Mouse (Mus musculus) CD4-positive naive resting alpha-beta T cell, adult 57 days (primary cell): ENCODE data around the gene Rwdd2a. TPM values are rescaled to one million over a fixed set of nuclear protein-coding genes. Genes with fewer than 3 reads are reported as not detected.

ENCODE experiments used
- total RNA-seq: library from RNA; stranded (reverse); gene quantifications from one replicate; pipeline ENCODE4 v1.2.4, GENCODE M21; 2023

Gene Rwdd2a
- total RNA-seq, result 2.2 TPM

GRCm38 (mm10) chr9:86571540-86572135 is at the start of gene Rwdd2a, which contains the start of gene Pgm3:
Gene Rwdd2a, plus strand, starts transcription at chr9:86571991.
Gene Pgm3, minus strand, starts transcription at chr9:86571842.

Other genes with a start within 250 kb of the Rwdd2a start
- 5.2 TPM for gene Ube2cbp, start 107.0 kb upstream of the Rwdd2a start, total RNA-seq
- gene Dop1a, start 104.8 kb upstream of the Rwdd2a start, total RNA-seq, result 105 TPM
- gene Pgm3, start 149 bp upstream of the Rwdd2a start, total RNA-seq, result 14.2 TPM
- not detected for gene Me1, start 124.0 kb downstream of the Rwdd2a start, total RNA-seq
- gene Prss35, start 171.7 kb downstream of the Rwdd2a start, total RNA-seq, result 0.18 TPM